Mouse (Mus musculus): ENCODE results near the gene Smyd3.

Smyd3 gene

DNA sequence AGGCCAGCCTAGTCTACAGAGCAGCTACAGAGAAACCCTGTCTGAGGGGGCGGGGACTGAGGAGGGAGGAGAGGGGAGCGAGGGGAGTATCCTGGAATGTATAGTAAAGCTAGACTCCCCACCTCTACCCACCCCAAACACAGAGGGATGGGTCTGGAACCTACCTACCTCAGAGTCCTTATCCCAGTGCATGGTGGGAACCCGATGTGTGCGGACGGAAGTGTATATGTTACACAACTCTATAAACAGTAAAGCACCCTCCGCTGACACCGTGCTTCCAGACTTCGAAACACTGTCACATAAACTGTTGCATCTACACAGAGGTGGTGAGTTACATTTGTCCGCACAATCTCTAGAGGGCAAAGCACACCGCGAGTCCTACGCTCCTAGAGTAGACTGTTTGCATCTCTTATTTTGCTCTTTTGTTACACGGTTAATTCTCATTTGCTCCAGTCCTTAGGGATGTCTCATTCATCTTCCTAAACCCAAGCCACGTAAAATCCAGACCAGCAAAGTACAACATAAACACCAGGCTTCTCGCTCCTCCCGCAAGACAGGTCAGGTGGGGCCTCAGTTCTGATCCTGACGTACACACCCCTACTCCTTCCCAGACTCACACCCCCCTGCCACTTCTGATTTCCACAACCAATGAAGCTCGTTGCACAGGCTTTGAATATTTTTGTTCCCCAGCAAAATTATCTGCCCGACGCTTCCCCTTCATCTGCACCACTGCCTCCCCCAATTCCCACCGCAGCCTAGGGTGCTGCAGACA lies 714 bp downstream of the Smyd3 start:
- peak; percentile 11 for DNase-seq (ENCODE audit: low spot score)

DNA sequence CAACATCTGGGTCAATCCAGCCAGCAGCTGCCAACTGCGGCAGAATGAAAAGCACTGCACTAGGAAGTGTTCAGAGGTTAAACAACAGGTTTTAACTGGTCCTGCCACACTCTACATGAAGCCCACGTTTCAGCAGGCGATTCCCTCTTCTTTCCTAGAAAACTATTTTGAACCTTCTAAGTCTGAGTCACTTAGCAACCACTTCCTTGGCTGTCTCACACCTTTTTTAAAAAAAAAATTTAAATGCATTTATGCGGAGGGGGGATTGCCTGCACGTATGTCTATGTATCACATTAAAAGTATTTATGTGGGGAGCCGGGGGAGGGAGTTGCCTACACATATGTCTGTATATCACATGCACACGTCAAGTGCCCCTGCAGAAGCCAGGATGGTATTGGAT lies 5.9 kb downstream of the Smyd3 start:
- no peak for DNase-seq (ENCODE audit: low spot score)

DNA sequence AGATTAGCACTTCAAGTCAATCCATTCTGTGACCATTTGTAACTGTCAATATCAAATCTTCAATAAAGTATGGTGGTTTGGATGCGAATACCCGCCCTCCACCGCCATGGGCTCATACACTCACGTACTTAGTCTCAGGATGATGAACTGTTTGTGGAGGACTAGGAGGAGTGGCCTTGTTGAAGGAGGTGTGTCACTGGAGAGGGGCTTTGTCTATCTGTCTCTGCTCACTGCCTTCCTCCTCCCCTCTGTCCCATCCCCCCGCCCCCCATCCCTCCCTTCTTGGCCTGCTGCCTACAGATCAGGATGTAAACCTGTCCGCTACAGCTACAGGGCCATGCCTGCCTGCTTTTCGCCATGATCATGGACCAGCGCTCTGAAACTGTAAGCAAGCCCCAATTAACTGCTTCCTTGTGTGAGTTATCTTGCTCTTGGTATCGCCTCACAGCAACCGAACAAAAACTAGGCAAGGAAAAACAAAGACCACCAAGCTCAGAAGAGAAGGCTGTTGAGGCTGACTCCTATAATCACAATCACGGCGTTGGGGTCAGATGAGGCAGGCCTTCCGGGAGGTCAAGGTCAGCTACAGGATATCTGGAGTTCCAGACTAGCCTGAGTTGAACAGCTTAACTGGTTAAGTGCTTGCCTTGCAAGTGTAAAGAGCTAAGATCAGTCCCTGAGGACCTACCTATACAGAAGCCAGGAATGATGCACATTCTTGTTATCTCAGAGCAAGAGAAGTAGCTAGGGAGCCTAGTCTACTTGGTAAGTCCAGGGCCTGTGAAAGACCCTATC lies 7.1 kb downstream of the Smyd3 start:
- DNase-seq (ENCODE audit: low spot score), result no peak

DNA sequence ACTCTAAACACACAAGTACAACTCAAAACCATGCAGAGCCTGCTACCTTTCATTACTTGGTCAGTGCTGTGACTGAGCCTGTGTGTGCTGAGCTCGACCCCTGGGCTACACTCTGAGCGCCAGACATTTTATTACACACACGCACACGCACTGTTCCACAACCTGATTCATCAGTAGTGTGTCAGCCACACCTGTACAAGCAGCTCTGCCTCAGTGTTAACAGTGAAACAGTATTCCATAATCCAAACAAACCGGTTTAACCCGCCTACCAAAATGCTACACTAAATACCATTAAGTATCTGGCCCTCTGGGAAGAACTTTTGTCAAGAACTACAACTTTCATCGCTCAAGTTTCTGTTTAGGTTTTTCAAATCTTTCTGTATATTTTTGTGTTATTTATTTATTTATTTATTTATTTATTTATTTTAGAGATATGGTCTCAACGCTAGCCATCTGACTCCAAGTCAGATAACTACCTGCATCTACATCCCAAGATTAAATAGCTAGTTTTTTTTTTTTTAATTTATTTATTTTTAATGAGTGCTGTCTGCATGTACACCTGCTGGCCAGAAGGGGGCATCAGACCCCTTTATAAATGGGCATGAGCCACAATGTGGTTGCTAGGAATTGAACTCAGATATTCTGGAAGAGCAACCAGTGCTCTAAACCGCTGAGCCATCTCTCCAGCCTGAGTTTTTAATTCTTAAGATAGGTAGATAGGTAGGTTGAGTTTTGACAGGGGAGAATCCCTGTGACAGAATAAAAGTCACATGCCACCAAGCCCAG lies 11.1 kb downstream of the Smyd3 start:
- DNase-seq (ENCODE audit: low spot score), result peak; percentile 12

DNA sequence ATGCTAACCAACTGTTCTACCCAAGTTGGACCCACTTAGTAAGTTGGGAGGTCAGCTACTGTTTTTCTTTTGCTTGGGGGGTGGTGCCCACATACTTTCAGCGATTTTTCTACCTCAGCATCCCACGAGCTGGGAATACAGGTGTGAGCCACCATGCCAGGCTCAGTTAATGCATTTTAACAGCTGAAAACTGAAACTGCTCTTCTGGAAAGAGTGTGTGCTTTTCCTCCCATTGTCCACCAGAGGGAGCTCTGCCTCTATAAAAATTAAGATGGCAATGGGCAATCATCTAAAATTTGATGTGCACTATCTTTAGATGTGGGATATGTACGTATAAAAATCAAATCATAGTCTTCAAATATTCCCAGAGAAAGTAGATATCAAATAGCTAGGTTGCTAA lies 15.3 kb downstream of the Smyd3 start:
- no peak for DNase-seq (ENCODE audit: low spot score)

DNA sequence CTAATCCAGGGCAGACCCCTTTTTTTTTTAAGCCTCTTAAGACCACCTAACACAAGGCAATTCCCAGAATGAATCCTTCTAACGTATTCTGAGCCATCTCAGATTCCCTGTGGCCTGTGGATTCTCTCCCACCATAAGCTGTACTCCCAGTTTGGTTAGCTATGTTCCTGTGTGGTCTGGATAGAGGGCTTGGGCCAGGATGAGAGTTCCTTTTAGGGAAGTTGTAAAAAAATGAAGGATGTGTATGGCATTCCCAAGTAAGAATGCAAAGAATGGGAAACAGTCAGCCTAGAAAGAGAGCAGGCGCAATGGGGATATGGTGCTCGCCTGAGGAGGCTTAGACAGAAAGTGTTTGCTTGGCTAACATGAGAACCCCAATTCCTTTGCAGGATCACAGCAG lies 18.6 kb downstream of the Smyd3 start:
- no peak for DNase-seq (ENCODE audit: low spot score)

DNA sequence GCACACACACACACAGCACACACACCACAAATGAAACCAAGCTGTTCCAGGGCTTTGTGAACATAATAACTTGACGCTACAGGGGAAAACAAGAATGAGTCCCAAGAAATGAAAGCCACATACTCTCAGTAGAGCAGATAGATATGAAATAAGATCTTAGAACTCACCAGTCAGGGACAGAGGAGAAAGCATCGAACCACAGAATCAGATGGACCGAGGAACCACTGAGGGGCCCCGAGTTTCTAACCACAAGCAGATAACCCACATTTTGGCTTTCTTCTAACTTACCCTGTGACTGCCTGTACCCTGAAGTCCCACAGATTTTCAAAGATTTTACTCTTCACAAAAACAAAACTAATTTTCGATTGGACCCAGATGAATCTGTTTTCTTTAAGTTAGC lies 24.9 kb downstream of the Smyd3 start:
- DNase-seq (ENCODE audit: low spot score), result no peak

DNA sequence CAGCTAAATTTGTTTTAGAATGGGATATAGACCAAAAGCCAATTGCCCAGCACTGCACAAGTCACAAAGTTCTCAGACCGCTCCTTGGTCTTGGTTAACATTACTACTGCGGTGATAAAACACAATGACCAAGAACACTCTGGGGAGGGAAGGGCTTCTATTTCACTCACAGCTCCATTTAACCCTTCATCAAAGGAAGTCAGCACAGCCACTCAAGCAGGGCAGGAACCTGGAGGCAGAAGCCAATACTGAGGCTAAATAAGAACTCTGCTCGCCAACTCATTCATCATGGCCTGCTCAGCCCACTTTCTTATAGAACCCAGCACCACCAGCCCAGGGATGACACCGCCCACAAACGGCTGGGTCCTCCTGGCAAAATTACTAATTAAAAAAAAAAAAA lies 29.3 kb downstream of the Smyd3 start:
- DNase-seq (ENCODE audit: low spot score), result no peak

DNA sequence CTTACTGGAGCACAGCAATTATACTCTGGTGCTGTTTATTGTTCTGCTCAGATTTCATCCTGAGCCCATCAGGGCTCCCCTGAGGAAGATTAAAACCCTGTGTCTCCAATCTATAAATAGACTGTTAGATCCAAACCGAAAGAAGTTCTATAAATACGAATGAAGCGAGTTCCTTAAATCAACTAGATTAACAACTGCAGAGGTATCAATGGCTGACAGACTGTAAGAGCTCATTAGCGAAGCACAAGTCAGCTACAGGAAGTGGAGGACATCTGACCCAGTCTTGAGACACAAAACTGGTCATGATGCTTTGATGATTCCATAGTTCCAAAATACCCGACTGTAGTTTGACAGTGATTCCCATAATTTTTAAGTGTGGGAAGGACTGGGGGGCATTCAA lies 29.9 kb downstream of the Smyd3 start:
- no peak for DNase-seq (ENCODE audit: low spot score)

DNA sequence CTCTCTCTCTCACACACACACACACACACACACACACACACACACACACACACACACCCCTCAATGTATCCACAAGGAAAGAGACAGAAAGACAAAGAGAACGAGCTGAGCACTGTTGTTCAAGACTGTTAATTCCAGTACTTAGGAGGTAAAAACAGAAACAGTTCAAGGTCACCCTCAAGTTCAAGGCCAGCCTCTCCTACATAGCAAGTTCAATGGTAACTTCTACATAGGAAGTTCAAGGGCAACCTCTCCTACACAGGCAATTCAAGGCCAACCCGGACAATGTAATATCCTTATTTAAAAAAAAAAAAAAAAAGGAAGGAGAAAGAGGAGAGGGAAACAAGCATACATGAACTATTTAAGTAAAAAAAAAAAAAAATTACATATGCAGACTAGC lies 30.6 kb downstream of the Smyd3 start:
- DNase-seq (ENCODE audit: low spot score), result no peak

DNA sequence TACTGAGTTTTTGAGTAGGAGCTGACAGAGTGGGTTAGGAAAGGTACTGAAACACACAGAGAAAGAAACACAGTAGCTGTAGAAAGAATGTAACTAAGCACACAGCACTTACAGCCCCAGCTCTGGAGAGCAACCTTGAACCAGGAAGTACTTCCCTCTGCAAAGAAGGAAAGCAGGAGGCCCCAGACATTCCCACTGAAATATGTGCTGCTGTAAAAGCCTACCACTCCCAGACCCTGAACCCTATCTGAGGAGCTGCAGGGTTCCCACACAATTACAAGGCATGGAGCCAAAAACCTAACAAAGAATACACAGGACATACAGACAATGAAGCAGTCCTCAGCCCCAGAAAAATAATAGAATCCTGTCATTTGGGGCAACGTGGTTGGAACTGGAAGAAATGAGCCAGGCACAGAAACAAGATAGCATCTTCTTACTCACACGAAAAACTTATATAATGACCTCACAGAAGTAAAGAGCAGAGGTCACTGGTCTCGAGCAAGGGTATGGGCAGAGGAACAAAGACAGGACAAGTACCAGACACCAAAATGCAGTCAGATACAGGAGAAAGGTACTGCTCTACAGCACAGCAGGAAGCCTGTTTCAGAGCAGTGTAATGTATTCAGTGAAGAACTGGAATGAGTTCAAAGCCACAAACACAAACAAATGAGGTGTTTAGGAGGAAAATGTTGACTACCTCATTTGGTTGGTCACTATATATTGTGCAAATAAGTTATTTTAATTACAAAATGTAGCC lies 31.9 kb downstream of the Smyd3 start:
- no peak for DNase-seq (ENCODE audit: low spot score)

DNA sequence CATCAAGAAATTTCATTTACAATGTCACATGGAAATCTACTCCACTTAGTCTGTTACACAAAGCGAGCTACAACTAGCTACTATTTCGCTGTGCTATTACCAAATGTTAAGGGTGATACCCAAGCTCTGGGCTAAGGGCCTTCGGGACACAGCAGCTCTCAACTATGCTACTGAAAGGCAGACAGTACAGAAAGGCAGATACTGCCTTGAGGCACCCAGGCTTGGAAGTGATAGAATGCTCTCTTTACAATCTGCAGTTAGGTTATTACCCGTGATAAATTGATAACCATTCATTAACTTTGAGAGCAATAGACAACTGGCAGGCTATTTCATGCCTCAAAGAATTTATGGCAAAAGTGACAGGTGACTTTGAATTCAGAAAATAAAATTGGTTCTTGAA lies 37.0 kb downstream of the Smyd3 start:
- DNase-seq (ENCODE audit: low spot score), result no peak

DNA sequence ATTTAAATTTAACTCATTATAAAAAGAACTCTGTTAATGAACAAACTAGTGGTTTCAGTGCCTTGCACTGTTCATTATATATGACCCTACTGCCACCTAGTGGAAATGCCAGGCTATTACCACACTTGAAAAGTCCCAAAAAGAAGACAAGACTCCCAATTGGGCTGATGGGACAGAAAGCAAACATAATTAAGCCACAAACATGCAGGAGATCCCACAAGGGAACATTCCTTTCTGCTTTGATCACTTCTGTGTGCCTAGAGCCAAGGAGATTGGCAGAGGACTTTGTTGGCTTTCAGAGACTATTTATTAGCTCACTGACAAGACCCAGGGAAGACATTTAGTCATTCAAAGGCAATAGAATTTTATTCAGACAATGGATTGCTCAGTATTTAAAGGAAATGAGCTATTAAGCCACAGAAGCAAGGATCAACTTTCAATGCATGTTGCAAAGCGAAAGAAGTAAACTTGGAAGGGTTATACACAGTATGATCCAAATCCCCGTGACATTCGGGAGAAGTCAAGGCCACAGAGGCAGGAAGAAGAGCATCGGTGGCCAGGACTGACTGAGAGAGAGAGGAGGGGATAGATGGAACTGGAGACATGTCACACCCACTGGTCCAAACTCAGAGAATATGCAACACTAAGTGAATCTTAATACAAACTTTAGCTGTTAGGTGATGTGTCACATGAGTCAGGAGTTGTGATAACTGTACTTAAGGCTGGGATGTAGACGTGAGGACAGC lies 40.5 kb downstream of the Smyd3 start:
- DNase-seq (ENCODE audit: low spot score), result peak; percentile 63

DNA sequence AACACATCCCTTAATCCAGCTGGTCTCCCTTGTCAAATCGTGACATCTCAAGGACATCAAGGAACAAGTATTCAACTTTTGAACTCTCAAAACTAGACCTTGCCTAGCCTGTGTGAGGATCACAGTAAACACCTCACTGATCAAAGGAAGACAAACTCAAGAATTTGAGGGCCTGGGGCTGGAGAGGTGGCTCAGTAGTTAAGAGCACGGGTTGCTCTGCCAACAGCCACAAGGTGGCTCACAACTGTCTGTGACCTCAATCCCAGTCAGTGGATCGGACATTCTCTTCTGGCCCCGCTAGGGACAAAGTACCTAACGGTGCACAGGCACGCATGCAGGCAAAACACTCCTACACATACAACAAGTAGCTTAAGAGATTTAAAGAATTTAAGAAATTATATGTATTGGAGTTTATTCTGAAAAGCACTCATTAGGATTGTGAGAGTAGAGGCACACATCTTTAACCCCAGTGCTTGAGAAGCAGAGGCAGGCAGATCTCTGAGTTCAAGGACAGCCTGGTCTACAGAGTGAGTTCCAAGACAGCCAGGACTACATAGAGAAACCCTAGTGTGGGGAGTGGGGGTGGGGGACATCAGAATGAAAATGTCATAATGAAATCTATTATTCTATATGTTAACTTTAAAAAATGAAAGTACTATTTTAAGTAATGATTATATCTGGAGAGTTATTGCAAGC lies 41.2 kb downstream of the Smyd3 start:
- DNase-seq (ENCODE audit: low spot score), result no peak

DNA sequence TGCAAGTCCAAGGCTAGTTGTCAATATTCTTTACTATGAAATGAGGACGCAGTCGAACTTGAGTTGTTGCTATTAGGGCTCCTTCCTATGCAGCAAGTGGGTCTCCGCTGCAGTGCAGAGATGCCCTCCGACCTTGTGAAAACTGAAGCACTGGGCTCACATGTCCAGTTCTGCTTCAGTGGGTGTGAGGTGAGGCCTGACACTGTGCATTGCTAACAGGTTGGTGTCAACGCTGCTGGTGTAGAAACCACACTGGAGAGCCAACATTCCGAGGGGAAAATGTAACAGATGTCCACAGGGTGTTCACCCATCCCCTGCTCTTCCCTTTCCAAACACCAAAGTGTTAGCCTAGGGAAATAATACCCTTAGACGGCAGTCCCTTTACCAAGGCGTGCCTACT lies 43.1 kb downstream of the Smyd3 start:
- no peak for DNase-seq (ENCODE audit: low spot score)

DNA sequence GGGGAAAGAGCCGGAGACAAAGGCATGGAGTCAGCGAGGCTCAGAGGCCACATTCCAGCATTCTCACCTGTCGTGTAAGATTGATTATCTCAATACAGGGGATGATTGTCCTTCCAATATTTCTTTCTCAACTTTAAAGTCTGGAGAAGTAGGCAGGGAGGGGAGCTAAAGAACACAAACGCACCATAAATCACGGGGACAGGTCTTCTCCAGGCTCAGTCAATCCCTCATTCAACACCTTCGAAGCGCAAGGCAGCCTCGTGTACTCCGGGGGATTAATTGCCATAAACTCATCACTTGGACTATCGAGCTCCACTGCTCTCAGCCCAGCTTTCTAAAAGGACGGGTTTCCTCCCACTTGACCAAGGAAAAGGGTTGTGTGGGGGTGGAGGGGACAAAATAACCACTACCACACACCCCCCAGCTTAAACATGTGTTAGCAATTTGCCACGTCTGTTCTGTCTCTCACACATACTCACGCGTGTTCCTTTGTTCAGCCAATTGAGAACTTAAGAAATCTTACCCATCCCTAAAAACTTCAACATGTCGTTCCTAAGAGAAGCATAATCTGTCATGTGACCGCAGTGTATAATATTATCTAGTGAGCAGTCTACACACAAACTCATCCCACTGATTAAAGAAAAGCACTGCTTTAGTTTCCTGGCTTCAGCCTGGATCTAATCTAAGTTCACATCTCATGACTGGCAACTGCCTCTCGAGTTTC lies 43.8 kb downstream of the Smyd3 start:
- DNase-seq (ENCODE audit: low spot score), result no peak

DNA sequence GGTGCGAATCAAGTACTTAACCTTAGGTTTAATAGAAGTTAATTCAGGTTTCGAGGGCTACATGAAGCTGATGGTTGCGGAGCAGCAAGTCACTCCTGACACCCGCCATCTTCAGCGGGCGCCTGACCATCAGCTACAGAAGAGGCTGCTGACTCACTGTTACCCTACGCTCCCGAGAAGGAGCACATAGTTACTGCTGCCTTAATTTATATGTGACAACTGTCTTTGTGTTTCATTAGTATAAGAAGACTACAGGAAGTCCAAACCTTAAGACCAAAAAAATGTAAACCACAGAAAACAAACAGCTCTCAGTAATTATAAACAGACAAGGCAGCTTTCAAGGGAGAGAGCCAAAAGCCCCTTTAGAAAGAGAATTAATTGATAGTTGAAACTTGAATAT lies 49.9 kb downstream of the Smyd3 start:
- no peak for DNase-seq (ENCODE audit: low spot score)

DNA sequence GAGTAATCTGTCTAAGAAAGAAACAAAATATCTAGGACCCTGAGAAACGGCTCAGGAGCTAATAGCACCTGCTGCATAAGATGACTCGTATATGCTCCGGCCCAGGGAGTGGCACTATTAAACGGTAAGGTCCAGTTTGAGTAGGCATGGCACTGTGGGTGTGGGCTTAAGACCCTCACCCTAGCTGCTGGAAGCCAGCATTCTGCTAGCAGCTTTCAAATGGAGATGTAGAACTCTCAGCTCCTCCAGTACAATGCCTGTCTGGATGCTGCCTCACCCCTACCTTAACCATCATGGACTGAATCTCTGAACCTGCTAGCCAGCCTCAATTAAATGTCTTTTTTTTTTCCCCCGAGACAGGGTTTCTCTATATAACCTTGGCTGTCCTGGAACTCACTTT lies 55.5 kb downstream of the Smyd3 start:
- no peak for DNase-seq (ENCODE audit: low spot score)

DNA sequence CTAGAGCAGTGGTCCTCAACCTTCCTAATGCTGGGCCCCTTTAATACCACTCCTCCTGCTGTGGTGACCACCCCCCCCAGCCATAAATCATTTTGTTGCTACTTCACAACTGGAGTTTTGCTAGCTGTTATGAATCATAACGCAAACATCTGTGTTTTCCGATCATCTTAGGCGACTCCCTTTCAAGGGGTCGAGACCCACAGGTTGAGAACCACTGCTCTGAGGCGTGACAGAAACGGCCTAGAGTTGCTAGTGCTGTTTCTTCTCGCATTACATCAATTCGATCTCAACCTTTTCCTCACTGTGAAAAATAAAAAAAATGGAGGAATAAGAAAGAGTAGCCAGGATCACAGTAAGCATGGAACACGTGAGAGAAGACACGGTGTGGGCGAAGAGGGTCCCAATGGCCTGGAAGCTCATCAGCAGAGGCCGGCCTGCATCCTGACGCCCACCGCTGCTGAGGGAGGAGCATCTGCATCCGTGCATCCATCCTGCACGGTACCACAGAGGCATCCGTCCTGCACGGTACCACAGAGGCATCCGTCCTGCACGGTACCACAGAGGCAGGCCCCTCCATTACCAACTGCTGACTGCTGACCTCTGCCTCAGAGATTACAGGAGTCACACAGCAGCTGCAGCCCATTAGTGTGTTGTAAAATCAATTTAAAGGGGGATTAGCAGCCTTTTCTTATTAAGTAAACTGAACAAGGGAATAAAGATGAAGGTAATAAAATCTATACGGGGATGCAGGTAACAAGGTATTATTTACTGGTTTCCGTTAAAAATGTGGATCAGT lies 56.6 kb downstream of the Smyd3 start:
- DNase-seq (ENCODE audit: low spot score), result no peak

Data from urinary bladder, postnatal 14 days (tissue).